Mouse (Mus musculus) forebrain, embryonic 10.5 days (tissue): ENCODE data around the gene Eps15l1. TPM values are rescaled to one million over a fixed set of nuclear protein-coding genes. Genes with fewer than 3 reads are reported as not detected.

Experiments
- DNase-seq: peaks from one replicate; pipeline ENCODE4 v3.0.0-alpha.2; 2017; ENCODE audit warnings: low spot score; ENCODE audit errors: extremely low spot score
- H3K27ac ChIP-seq: fragments of 300-500 bp; sonication (generic); 2 replicates; pipeline ENCODE4 v1.5.1; 2016; ENCODE audit warnings: mild to moderate bottlenecking
- H3K27me3 ChIP-seq: fragments of 300-500 bp; sonication (generic); 2 replicates; pipeline ENCODE4 v1.6.1; 2016; ENCODE audit warnings: mild to moderate bottlenecking; ENCODE audit not compliant: poor library complexity, severe bottlenecking
- H3K36me3 ChIP-seq: fragments of 300-500 bp; sonication (generic); replicated peaks from 2 replicates; pipeline ENCODE4 v1.6.1; 2016; ENCODE audit warnings: mild to moderate bottlenecking, moderate library complexity
- H3K4me1 ChIP-seq: fragments of 300-500 bp; sonication (generic); 2 replicates; pipeline ENCODE4 v1.6.1; 2016
- H3K4me3 ChIP-seq: fragments of 300-500 bp; sonication (generic); 2 replicates; pipeline ENCODE4 v1.5.1; 2016; ENCODE audit warnings: mild to moderate bottlenecking, moderate library complexity
- H3K9me3 ChIP-seq: fragments of 300-500 bp; sonication (generic); 2 replicates; pipeline ENCODE4 v1.6.1; 2016; ENCODE audit warnings: mild to moderate bottlenecking, moderate library complexity
- WGBS: fragments of 180-500 bp; shearing (Covaris S2); methylation state at CpG from one replicate; pipeline ENCODE4 v1.1.7; 2016; 5-methylcytosine and 5-hydroxymethylcytosine counted together
- microRNA-seq: library from miRNA; unstranded; fragments of <30 nt; microRNA quantifications from one replicate; pipeline ENCODE4, GENCODE M21; 2017
- polyA plus RNA-seq: library from polyadenylated mRNA; unstranded; fragments of >200 nt; fragmentation: Nextera tagmentation; extraction: Ambion mirVana; gene quantifications from 2 replicates; pipeline ENCODE4 v1.2.1, GENCODE M21; 2016

Gene Eps15l1
- polyA plus RNA-seq, 1 experiment from 2014 or later, result 72.9 TPM

GRCm38 (mm10) chr8:72303633-72304032, 117.6 kb downstream of the Eps15l1 start:
- 76% methylated on average over 8 of the region's 8 CpGs for WGBS
- Histone ChIP-seq H3K4me1 (no peaks in the 10 kb centered on the region), H3K9me3 (no peaks in the 10 kb centered on the region), H3K27me3 (no peaks in the 10 kb centered on the region), H3K4me3 (no peak overlapping the region), H3K27ac (no peak overlapping the region), H3K36me3 (no peaks in the 10 kb centered on the region)
- DNase-seq, result no peak

GRCm38 (mm10) chr8:72302986-72303612, 118.2 kb downstream of the Eps15l1 start:
- Histone ChIP-seq H3K9me3 (no peaks in the 10 kb centered on the region), H3K4me3 (no peak overlapping the region), H3K27me3 (no peaks in the 10 kb centered on the region), H3K4me1 (no peaks in the 10 kb centered on the region), H3K27ac (no peak overlapping the region), H3K36me3 (no peaks in the 10 kb centered on the region)
- WGBS, result 84% methylated on average over 8 of the region's 8 CpGs
- no peak for DNase-seq

GRCm38 (mm10) chr8:72301497-72301896, 119.8 kb downstream of the Eps15l1 start:
- Histone ChIP-seq H3K4me3 (no peak overlapping the region), H3K27ac (no peak overlapping the region), H3K27me3 (no peaks in the 10 kb centered on the region), H3K36me3 (no peaks in the 10 kb centered on the region), H3K4me1 (no peaks in the 10 kb centered on the region), H3K9me3 (no peaks in the 10 kb centered on the region)
- no peak for DNase-seq
- WGBS, result 81% methylated on average over 5 of the region's 5 CpGs

- no peaks in the 10 kb centered on the region for H3K36me3 ChIP-seq
- no peak for DNase-seq
- no peaks in the 10 kb centered on the region for H3K9me3 ChIP-seq
- WGBS, result 77% methylated on average over 9 of the region's 9 CpGs
- H3K4me3 ChIP-seq, result no peak overlapping the region
- no peaks in the 10 kb centered on the region for H3K27me3 ChIP-seq
- no peaks in the 10 kb centered on the region for H3K4me1 ChIP-seq
- H3K27ac ChIP-seq, result no peak overlapping the region
Observed at GRCm38 (mm10) chr8:72300654-72301400, 120.4 kb downstream of the Eps15l1 start.

- no peak overlapping the region for H3K27ac ChIP-seq
- no peaks in the 10 kb centered on the region for H3K36me3 ChIP-seq
- H3K9me3 ChIP-seq, result no peaks in the 10 kb centered on the region
- 88% methylated on average over 1 of the region's 1 CpGs for WGBS
- H3K4me1 ChIP-seq, result no peaks in the 10 kb centered on the region
- H3K27me3 ChIP-seq, result no peaks in the 10 kb centered on the region
- no peak overlapping the region for H3K4me3 ChIP-seq
- no peak for DNase-seq
Observed at GRCm38 (mm10) chr8:72298928-72299327, 122.3 kb downstream of the Eps15l1 start.

- H3K9me3 ChIP-seq, result no peaks in the 10 kb centered on the region
- no peak overlapping the region for H3K4me3 ChIP-seq
- no peaks in the 10 kb centered on the region for H3K36me3 ChIP-seq
- no peaks in the 10 kb centered on the region for H3K4me1 ChIP-seq
- no peak overlapping the region for H3K27ac ChIP-seq
- no peaks in the 10 kb centered on the region for H3K27me3 ChIP-seq
- DNase-seq, result no peak
- WGBS, result 93% methylated on average over 8 of the region's 8 CpGs
Observed at GRCm38 (mm10) chr8:72296561-72296960, 124.7 kb downstream of the Eps15l1 start.

GRCm38 (mm10) chr8:72295679-72296078, 125.6 kb downstream of the Eps15l1 start:
- 75% methylated on average over 8 of the region's 8 CpGs for WGBS
- Histone ChIP-seq H3K36me3 (no peaks in the 10 kb centered on the region), H3K9me3 (no peaks in the 10 kb centered on the region), H3K27me3 (no peaks in the 10 kb centered on the region), H3K27ac (0 out of 2 replicates have a peak overlapping the region, but pooled peaks have one; percentile 40), H3K4me3 (no peak overlapping the region), H3K4me1 (no peaks in the 10 kb centered on the region)
- DNase-seq, result no peak

GRCm38 (mm10) chr8:72295125-72295524, 126.1 kb downstream of the Eps15l1 start:
- 0 out of 2 replicates have a peak overlapping the region, but pooled peaks have one; percentile 40 for H3K27ac ChIP-seq
- DNase-seq, result no peak
- H3K9me3 ChIP-seq, result no peaks in the 10 kb centered on the region
- no peaks in the 10 kb centered on the region for H3K4me1 ChIP-seq
- WGBS, result 80% methylated on average over 3 of the region's 3 CpGs
- H3K36me3 ChIP-seq, result no peaks in the 10 kb centered on the region
- H3K4me3 ChIP-seq, result no peak overlapping the region
- no peaks in the 10 kb centered on the region for H3K27me3 ChIP-seq

- H3K4me1 ChIP-seq, result no peaks in the 10 kb centered on the region
- no peak overlapping the region for H3K4me3 ChIP-seq
- H3K36me3 ChIP-seq, result no peaks in the 10 kb centered on the region
- DNase-seq, result no peak
- H3K27me3 ChIP-seq, result no peaks in the 10 kb centered on the region
- H3K9me3 ChIP-seq, result no peaks in the 10 kb centered on the region
- no peak overlapping the region for H3K27ac ChIP-seq
Observed at GRCm38 (mm10) chr8:72293309-72293708, 128.0 kb downstream of the Eps15l1 start.

- no peaks in the 10 kb centered on the region for H3K4me1 ChIP-seq
- no peak overlapping the region for H3K4me3 ChIP-seq
- WGBS, result 76% methylated on average over 2 of the region's 2 CpGs
- H3K27me3 ChIP-seq, result no peaks in the 10 kb centered on the region
- no peak for DNase-seq
- no peaks in the 10 kb centered on the region for H3K9me3 ChIP-seq
- H3K27ac ChIP-seq, result no peak overlapping the region
- no peaks in the 10 kb centered on the region for H3K36me3 ChIP-seq
Observed at GRCm38 (mm10) chr8:72291104-72291503, 130.2 kb downstream of the Eps15l1 start.

Small RNA genes within 50 kb of the gene (microRNA-seq; reads per million reads assigned to microRNA genes)
- gene Mir7068, result 2.1 reads per million

Other genes with a start within 250 kb of the Eps15l1 start
- 0.07 TPM in 1 of 2 replicates, not detected in the other for gene Hsh2d, start 231.8 kb downstream of the Eps15l1 start, polyA plus RNA-seq
- gene Cib3, start 208.6 kb downstream of the Eps15l1 start, polyA plus RNA-seq, result not detected in 2 replicates
- gene Gm11034, start 207.8 kb downstream of the Eps15l1 start, polyA plus RNA-seq, result not detected in 2 replicates
- gene Fam32a, start 201.7 kb downstream of the Eps15l1 start, polyA plus RNA-seq, result 77.6 and 80.0 TPM in 2 replicates
- gene Ap1m1, start 181.4 kb downstream of the Eps15l1 start, polyA plus RNA-seq, result 181 and 183 TPM in 2 replicates
- 36.7 and 41.7 TPM in 2 replicates for gene Gm10282, start 116.2 kb downstream of the Eps15l1 start, polyA plus RNA-seq
- 2.6 and 3.0 TPM in 2 replicates for gene Klf2, start 102.4 kb downstream of the Eps15l1 start, polyA plus RNA-seq
- gene Calr3, start 22.4 kb upstream of the Eps15l1 start, polyA plus RNA-seq, result 1.1 and 1.5 TPM in 2 replicates
- gene 1700030K09Rik, start 22.4 kb upstream of the Eps15l1 start, polyA plus RNA-seq, result 13.6 and 14.3 TPM in 2 replicates
- gene Cherp, start 53.8 kb upstream of the Eps15l1 start, polyA plus RNA-seq, result 108 and 114 TPM in 2 replicates
- 14.0 and 15.3 TPM in 2 replicates for gene Slc35e1, start 71.2 kb upstream of the Eps15l1 start, polyA plus RNA-seq
- 19.4 and 20.1 TPM in 2 replicates for gene Med26, start 126.8 kb upstream of the Eps15l1 start, polyA plus RNA-seq
- 105 and 106 TPM in 2 replicates for gene Smim7, start 149.6 kb upstream of the Eps15l1 start, polyA plus RNA-seq
- gene Tmem38a, start 150.6 kb upstream of the Eps15l1 start, polyA plus RNA-seq, result 8.6 and 10.4 TPM in 2 replicates
- 0.07 TPM in 1 of 2 replicates, not detected in the other for gene Nwd1, start 225.3 kb upstream of the Eps15l1 start, polyA plus RNA-seq